Mouse (Mus musculus) MEL (cell line): ENCODE data around the gene Gm21954. TPM values are rescaled to one million over a fixed set of nuclear protein-coding genes. Genes with fewer than 3 reads are reported as not detected.

ENCODE experiments used
- DNase-seq: peaks from one replicate; pipeline ENCODE4 v3.0.0; 2011; ENCODE audit warnings: low read depth, low spot score
- H3K27ac ChIP-seq: 2 replicates; pipeline ENCODE4 v1.5.1; 2012; ENCODE audit warnings: low read depth, mild to moderate bottlenecking, control low read depth, low read length, moderate library complexity; ENCODE audit not compliant: control insufficient read depth
- H3K27me3 ChIP-seq, 2 experiments: fragments of 150-350 bp in 1 of 2; sonication (generic) in 1 of 2; 2 replicates each; pipeline ENCODE4 v1.6.1; 2012; ENCODE audit warnings: low read length in 2 of 2, mild to moderate bottlenecking in 2 of 2, improper control_type of control experiment in 1 of 2, moderate library complexity in 1 of 2; ENCODE audit not compliant: insufficient read depth in 2 of 2, control insufficient read depth in 1 of 2
- H3K36me3 ChIP-seq, 2 experiments: 2 replicates each; pipeline ENCODE4 v1.6.1; 2012 to 2014; ENCODE audit warnings: low read length in 2 of 2, improper control_type of control experiment in 1 of 2, inconsistent platforms in 1 of 2, mild to moderate bottlenecking in 1 of 2; ENCODE audit not compliant: insufficient read depth in 2 of 2, control insufficient read depth in 1 of 2
- H3K4me1 ChIP-seq, 2 experiments: fragments of 150-350 bp in 1 of 2; sonication (generic) in 1 of 2; 2 replicates each; pipeline ENCODE4 v1.6.1; 2012; ENCODE audit warnings: low read length in 2 of 2, improper control_type of control experiment in 1 of 2, mild to moderate bottlenecking in 1 of 2; ENCODE audit not compliant: insufficient read depth in 2 of 2, control insufficient read depth in 1 of 2
- H3K4me3 ChIP-seq, 2 experiments: fragments of 150-350 bp in 1 of 2; sonication (generic) in 1 of 2; 2 replicates each; pipeline ENCODE4 v1.5.1; 2012; ENCODE audit warnings: low read depth in 2 of 2, low read length in 2 of 2, mild to moderate bottlenecking in 2 of 2, moderate library complexity in 2 of 2, control low read depth in 1 of 2, improper control_type of control experiment in 1 of 2; ENCODE audit not compliant: control insufficient read depth in 1 of 2, insufficient read depth in 1 of 2
- H3K79me2 ChIP-seq: 2 replicates; pipeline ENCODE4 v1.6.1; 2012; ENCODE audit warnings: mild to moderate bottlenecking, low read length, moderate library complexity; ENCODE audit not compliant: control insufficient read depth, poor library complexity, insufficient read depth
- H3K9ac ChIP-seq: 2 replicates; pipeline ENCODE4 v1.6.1; 2012; ENCODE audit warnings: low read depth, mild to moderate bottlenecking, control low read depth, low read length, moderate library complexity; ENCODE audit not compliant: control insufficient read depth, poor library complexity, severe bottlenecking
- H3K9me3 ChIP-seq: fragments of 150-350 bp; sonication (generic); replicated peaks from 2 replicates; pipeline ENCODE4 v1.6.1; 2012; ENCODE audit warnings: mild to moderate bottlenecking, low read length, improper control_type of control experiment, moderate library complexity; ENCODE audit not compliant: insufficient read depth
- BHLHE40 ChIP-seq: IDR thresholded peaks from 2 replicates; pipeline ENCODE4 v1.6.1; 2012; ENCODE audit warnings: low read depth, mild to moderate bottlenecking, inconsistent platforms, low read length, improper control_type of control experiment, borderline replicate concordance
- CHD1 ChIP-seq: IDR thresholded peaks from 2 replicates; pipeline ENCODE4 v1.6.1; 2012; ENCODE audit warnings: low read depth, mild to moderate bottlenecking, inconsistent platforms, low read length, improper control_type of control experiment
- CHD2 ChIP-seq: IDR thresholded peaks from 2 replicates; pipeline ENCODE4 v1.6.1; 2011; ENCODE audit warnings: low read length, improper control_type of control experiment
- CTCF ChIP-seq, 3 experiments: IDR thresholded peaks in 2 of 3; conservative IDR thresholded peaks in 1 of 3; 2 replicates each; pipeline ENCODE4 v1.5.1; 2011 to 2012; ENCODE audit warnings: low read length in 3 of 3, low read depth in 2 of 3, mild to moderate bottlenecking in 2 of 3, improper control_type of control experiment in 1 of 3, inconsistent platforms in 1 of 3, mixed read lengths in 1 of 3, moderate library complexity in 1 of 3; ENCODE audit not compliant: control insufficient read depth in 1 of 3, insufficient read depth in 1 of 3, poor library complexity in 1 of 3, severe bottlenecking in 1 of 3
- E2F4 ChIP-seq: IDR thresholded peaks from 2 replicates; pipeline ENCODE4 v1.6.1; 2011; ENCODE audit warnings: low read depth, low read length, improper control_type of control experiment, borderline replicate concordance
- ETS1 ChIP-seq: IDR thresholded peaks from 2 replicates; pipeline ENCODE4 v1.6.1; 2012; ENCODE audit warnings: low read depth, mild to moderate bottlenecking, inconsistent platforms, low read length, improper control_type of control experiment, moderate library complexity
- GATA1 ChIP-seq: IDR thresholded peaks from 2 replicates; pipeline ENCODE4 v1.6.1; 2011; ENCODE audit warnings: low read depth, low read length, improper control_type of control experiment
- HCFC1 ChIP-seq: IDR thresholded peaks from 2 replicates; pipeline ENCODE4 v1.6.1; 2012; ENCODE audit warnings: low read depth, mild to moderate bottlenecking, inconsistent platforms, low read length, improper control_type of control experiment, moderate library complexity
- MAFK ChIP-seq: IDR thresholded peaks from 2 replicates; pipeline ENCODE4 v1.6.1; 2011; ENCODE audit warnings: low read depth, mild to moderate bottlenecking, low read length, improper control_type of control experiment, borderline replicate concordance
- MAZ ChIP-seq: IDR thresholded peaks from 2 replicates; pipeline ENCODE4 v1.6.1; 2012; ENCODE audit warnings: low read depth, mild to moderate bottlenecking, inconsistent platforms, low read length, improper control_type of control experiment
- MEF2A ChIP-seq: IDR thresholded peaks from 2 replicates; pipeline ENCODE4 v1.6.1; 2014; ENCODE audit warnings: low read depth, mild to moderate bottlenecking, inconsistent platforms, low read length, improper control_type of control experiment; ENCODE audit not compliant: poor library complexity, insufficient replicate concordance, severe bottlenecking; ENCODE audit errors: extremely low read depth
- MYB ChIP-seq: IDR thresholded peaks from 2 replicates; pipeline ENCODE4 v1.6.1; 2011; ENCODE audit warnings: mild to moderate bottlenecking, low read depth, low read length, improper control_type of control experiment
- NELFE ChIP-seq: IDR thresholded peaks from 2 replicates; pipeline ENCODE4 v1.6.1; 2011; ENCODE audit warnings: low read depth, low read length, improper control_type of control experiment
- POLR2A ChIP-seq, 2 experiments: IDR thresholded peaks; 2 replicates each; pipeline ENCODE4 v1.6.1; 2011 to 2012; ENCODE audit warnings: low read length in 2 of 2, mild to moderate bottlenecking in 2 of 2, control low read depth in 1 of 2, improper control_type of control experiment in 1 of 2, low read depth in 1 of 2, moderate library complexity in 1 of 2; ENCODE audit not compliant: control insufficient read depth in 1 of 2, insufficient read depth in 1 of 2, poor library complexity in 1 of 2
- POLR2AphosphoS5 ChIP-seq: IDR thresholded peaks from 2 replicates; pipeline ENCODE4 v1.6.1; 2012; ENCODE audit warnings: low read depth, borderline replicate concordance, mild to moderate bottlenecking, inconsistent platforms, low read length, moderate library complexity, mixed read lengths
- RCOR1 ChIP-seq: IDR thresholded peaks from 2 replicates; pipeline ENCODE4 v1.6.1; 2012; ENCODE audit warnings: low read depth, mild to moderate bottlenecking, inconsistent platforms, low read length, improper control_type of control experiment
- SIN3A ChIP-seq: IDR thresholded peaks from 2 replicates; pipeline ENCODE4 v1.6.1; 2012; ENCODE audit warnings: low read length, improper control_type of control experiment, inconsistent platforms
- SMC3 ChIP-seq: IDR thresholded peaks from 2 replicates; pipeline ENCODE4 v1.6.1; 2011; ENCODE audit warnings: low read depth, low read length, improper control_type of control experiment
- TBP ChIP-seq: IDR thresholded peaks from 2 replicates; pipeline ENCODE4 v1.8.0; 2011; ENCODE audit warnings: low read depth, low read length, improper control_type of control experiment
- TCF12 ChIP-seq: IDR thresholded peaks from 2 replicates; pipeline ENCODE4 v1.6.1; 2014; ENCODE audit warnings: low read depth, mild to moderate bottlenecking, inconsistent platforms, low read length, improper control_type of control experiment, moderate library complexity
- USF1 ChIP-seq: IDR thresholded peaks from 2 replicates; pipeline ENCODE4 v1.6.1; 2014; ENCODE audit warnings: low read depth, mild to moderate bottlenecking, inconsistent platforms, low read length, improper control_type of control experiment, moderate library complexity
- ZC3H11A ChIP-seq: IDR thresholded peaks from 2 replicates; pipeline ENCODE4 v1.6.1; 2012; ENCODE audit warnings: low read depth, mild to moderate bottlenecking, inconsistent platforms, low read length, improper control_type of control experiment
- ZKSCAN1 ChIP-seq: IDR thresholded peaks from 2 replicates; pipeline ENCODE4 v1.6.1; 2012; ENCODE audit warnings: low read depth, mild to moderate bottlenecking, inconsistent platforms, low read length, improper control_type of control experiment, moderate library complexity
- ZMIZ1 ChIP-seq: IDR thresholded peaks from 2 replicates; pipeline ENCODE4 v1.6.1; 2012; ENCODE audit warnings: low read depth, mild to moderate bottlenecking, inconsistent platforms, low read length, improper control_type of control experiment, moderate library complexity
- ZNF384 ChIP-seq: IDR thresholded peaks from 2 replicates; pipeline ENCODE4 v1.6.1; 2012; ENCODE audit warnings: low read depth, mild to moderate bottlenecking, inconsistent platforms, low read length, improper control_type of control experiment
- polyA plus RNA-seq, 2 experiments: library from polyadenylated mRNA; stranded (reverse) in 1 of 2; unstranded in 1 of 2; fragments of >175 nt in 1 of 2; fragments of >200 nt in 1 of 2; gene quantifications; 2 replicates each; pipeline versions ENCODE4 v1.2.1 to v1.2.4; 2012; ENCODE audit warnings: low replicate concordance in 2 of 2, low read depth in 1 of 2; ENCODE audit not compliant: insufficient read length in 2 of 2, insufficient read depth in 1 of 2, missing spikeins in 1 of 2
- total RNA-seq: library from RNA; depleted of rRNA; stranded (reverse); fragments of 300-350 nt; gene quantifications from 2 replicates; pipeline ENCODE4 v1.2.3, GENCODE M21; 2012

Gene Gm21954
- total and polyA plus RNA-seq, 3 experiments: not detected

DNA sequence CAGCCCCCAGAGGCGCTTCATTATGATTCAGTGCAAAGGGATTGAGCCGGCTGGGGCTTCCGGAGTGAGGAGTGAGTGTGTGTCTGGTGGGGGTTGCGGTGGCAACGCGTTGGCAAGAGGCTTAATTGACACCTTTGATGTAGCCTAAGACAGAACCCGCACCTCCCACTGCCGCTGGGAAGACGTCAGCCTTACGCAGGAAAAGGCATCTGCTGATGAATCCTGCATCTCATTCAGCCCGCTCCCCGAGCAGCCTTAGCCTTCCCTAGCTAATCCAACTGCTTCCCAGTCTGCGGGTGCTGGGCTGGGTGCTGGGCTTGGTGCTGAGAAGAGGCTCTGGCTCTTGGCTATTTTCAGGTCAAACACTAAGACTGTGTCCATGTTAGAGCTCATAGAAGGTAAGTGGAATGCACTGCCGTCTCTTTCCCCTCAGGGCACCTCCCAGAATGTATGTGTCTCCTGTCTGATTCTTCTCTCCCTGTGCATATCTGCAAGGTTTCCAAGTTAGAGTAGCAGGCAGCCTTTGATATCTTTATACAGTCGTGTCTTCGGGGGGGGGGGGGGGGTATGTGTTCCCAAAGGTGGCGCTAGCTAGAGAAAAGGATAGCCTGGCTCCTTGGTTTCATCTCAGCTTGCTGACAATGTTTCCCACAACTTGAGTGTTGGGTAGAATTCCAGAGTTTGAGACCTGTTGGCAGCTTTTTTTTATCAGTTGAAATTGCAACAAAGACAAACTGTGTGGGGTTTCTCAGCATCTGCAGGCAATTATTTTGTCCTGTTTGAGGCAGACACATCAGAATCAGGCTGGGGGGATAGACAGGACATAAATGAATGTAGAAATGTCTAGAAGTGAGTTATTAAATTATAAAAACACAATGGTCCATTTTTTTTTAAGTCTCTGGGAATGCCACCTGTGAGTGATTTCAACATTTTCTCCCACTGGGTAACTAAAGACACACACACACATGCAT is 10.0 kb downstream of the Gm21954 start:
- Histone ChIP-seq H3K27me3 (no peaks in the 10 kb centered on the region; a peak in 1 of 4 replicates), H3K4me3 (no peak overlapping the region), H3K36me3 (no peaks in the 10 kb centered on the region), H3K27ac (no peak overlapping the region), H3K9me3 (no peaks in the 10 kb centered on the region), H3K9ac (no peak overlapping the region), H3K4me1 (no peaks in the 10 kb centered on the region), H3K79me2 (no peaks in the 10 kb centered on the region)
- TF ChIP-seq BHLHE40 (no peak), CHD2 (no peak), RCOR1 (no peak), SMC3 (no peak), TCF12 (no peak), ZC3H11A (no peak), MAZ (no peak), ZKSCAN1 (no peak), ZNF384 (no peak), MAFK (no peak), POLR2AphosphoS5 (no peak), NELFE (no peak), ZMIZ1 (no peak), POLR2A (IDR thresholded peaks at IDR 0.05; ENCODE audit: control insufficient read depth in 1 of 2, insufficient read depth in 1 of 2, low read depth in 1 of 2, low read length in 2 of 2, poor library complexity in 1 of 2) (no peak), MEF2A (no peak)
- TF ChIP-seq, all 39 proteins: peak for 0
- DNase-seq: no peak

DNA sequence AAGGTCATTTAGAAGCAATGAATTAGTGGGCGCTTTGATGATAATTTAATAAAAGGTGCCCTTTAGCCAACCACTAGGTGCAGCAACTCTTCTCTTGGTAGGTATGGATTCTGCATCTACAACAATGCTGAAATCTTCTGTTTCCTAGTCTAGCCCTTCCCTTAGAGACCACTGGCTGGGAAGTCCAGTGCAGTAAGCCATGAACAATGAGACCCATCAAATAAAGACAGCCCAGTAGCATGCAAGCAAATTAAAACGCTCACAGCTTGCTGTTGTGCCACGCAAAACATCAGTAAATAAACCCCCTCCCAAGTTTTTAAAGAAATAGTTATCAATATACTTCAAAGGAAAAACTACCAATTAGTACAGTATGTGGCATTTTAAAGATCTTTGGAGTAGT is 10.9 kb downstream of the Gm21954 start:
- no peak for DNase-seq
- TF ChIP-seq E2F4: no peak
- TF ChIP-seq GATA1: no peak
- TF ChIP-seq TCF12: no peak
- no peak for TF ChIP-seq ZKSCAN1
- no peak for TF ChIP-seq ETS1
- TF ChIP-seq CHD2: no peak
- TF ChIP-seq MAZ: no peak
- no peak for TF ChIP-seq HCFC1
- no peak for TF ChIP-seq TBP
- no peak for TF ChIP-seq SIN3A
- no peak for TF ChIP-seq MYB
- no peak for TF ChIP-seq ZNF384
- TF ChIP-seq USF1: no peak
- TF ChIP-seq BHLHE40: no peak
- TF ChIP-seq MAFK: no peak
- no peak for TF ChIP-seq ZC3H11A
- TF ChIP-seq CTCF (IDR thresholded peaks at IDR 0.05 in 2 of 3, conservative IDR thresholded peaks at IDR 0.05 in 1 of 3; ENCODE audit: control insufficient read depth in 1 of 3, insufficient read depth in 1 of 3, low read depth in 2 of 3, low read length in 3 of 3, poor library complexity in 1 of 3, severe bottlenecking in 1 of 3): no peak
- TF ChIP-seq CHD1: no peak
- Histone ChIP-seq H3K79me2 (no peaks in the 10 kb centered on the region), H3K27me3 (no peaks in the 10 kb centered on the region), H3K9me3 (no peaks in the 10 kb centered on the region), H3K27ac (no peak overlapping the region), H3K4me3 (no peak overlapping the region), H3K9ac (no peak overlapping the region), H3K4me1 (no peaks in the 10 kb centered on the region), H3K36me3 (no peaks in the 10 kb centered on the region)
